ENCODE assay signal across 8 mouse cellular contexts in the genomic region with DNA sequence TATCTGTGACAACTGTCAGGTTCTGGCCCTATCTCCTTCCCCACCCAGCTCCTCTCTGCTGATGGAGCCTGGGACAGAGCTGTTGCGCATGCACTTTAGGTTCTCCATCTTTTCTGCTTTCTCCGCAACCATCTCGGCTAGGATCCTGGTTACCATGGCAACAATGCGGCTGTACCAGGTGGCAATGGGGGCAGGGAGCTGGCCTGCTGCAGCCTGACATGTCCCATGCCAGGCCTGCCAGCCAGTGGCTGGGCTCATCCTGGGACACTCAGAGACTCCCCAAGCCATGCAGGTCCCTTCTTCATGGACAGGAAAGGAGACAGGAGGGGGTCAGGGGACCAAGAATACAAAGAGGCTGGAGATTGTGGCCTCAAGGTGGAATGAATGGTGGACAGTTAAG. TPM values are rescaled to one million over a fixed set of nuclear protein-coding genes. Genes with fewer than 3 reads are reported as not detected.
DNase-seq lines count a peak whose midpoint lies in the region; ATAC-seq and TF ChIP-seq lines count a peak whose summit lies in the region.

No protein-coding gene starts in this region.

- no peak overlapping the region for H3K4me3 ChIP-seq in midbrain, embryonic 13.5 days (replicated peaks)
- H3K4me3 ChIP-seq in heart, adult 2 months: no peak overlapping the region

- TF ChIP-seq CTCF in brain, embryonic 14.5 days (IDR thresholded peaks at IDR 0.05; ENCODE audit: borderline replicate concordance, extremely low read depth, insufficient read depth, insufficient read length): no peak
- TF ChIP-seq CTCF in heart, adult 2 months (IDR thresholded peaks at IDR 0.05): no peak

- no peak for TF ChIP-seq EP300 in heart, adult 2 months (IDR thresholded peaks at IDR 0.05; ENCODE audit: insufficient read depth, low read depth, low read length)

- intact Hi-C loops in heart, adult 2 months (cut with DNase I): no loop called here

- no peaks in the 10 kb centered on the region for H3K79me2 ChIP-seq in heart, adult 2 months (replicated peaks; ENCODE audit: control insufficient read depth, insufficient read depth, low read length)

- peak overlapping the region; percentile 47 for H3K9ac ChIP-seq in midbrain, embryonic 13.5 days (replicated peaks)
- no peak overlapping the region for H3K9ac ChIP-seq in heart, adult 2 months (ENCODE audit: low read depth, low read length)

- H3K27ac ChIP-seq in midbrain, embryonic 13.5 days: peak overlapping the region; percentile 92
- no peak overlapping the region for H3K27ac ChIP-seq in heart, adult 2 months

- WGBS in midbrain, embryonic 13.5 days: 5% methylated on average over 4 of the region's 4 CpGs
- 46% methylated on average over 4 of the region's 4 CpGs for WGBS in heart, adult 2 months

- peaks cover 10% of the 10 kb centered on the region; the same call in 1 of the 2 replicates for H3K27me3 ChIP-seq in midbrain, embryonic 13.5 days
- H3K27me3 ChIP-seq in heart, adult 2 months (ENCODE audit: control insufficient read depth, insufficient read depth, low read length): peaks cover 3% of the 10 kb centered on the region; the same call in 1 of the 2 replicates

- DNase-seq in brain, embryonic 14.5 days (ENCODE audit: low read depth): peak; percentile 92
- DNase-seq in cerebellum, postnatal 36 days: peak; percentile 96
- peak; percentile 88 to 89 for DNase-seq in layer of hippocampus, adult 8-10 months (ENCODE audit: low spot score in 2 of 2)
- no peak for DNase-seq in thymus, postnatal 10 days (ENCODE audit: low spot score in 2 of 2)
- DNase-seq in kidney, adult 11 months: no peak
- no peak for DNase-seq in heart, adult 2 months

- ATAC-seq in midbrain, embryonic 13.5 days: no peak
- ATAC-seq in monocyte, adult 5-6 weeks (replicated peaks; ENCODE audit: insufficient number of reproducible peaks, low FRiP score, low TSS enrichment, poor library complexity, severe bottlenecking): no peak

- H3K4me1 ChIP-seq in midbrain, embryonic 13.5 days (replicated peaks): peaks cover 68% of the 10 kb centered on the region
- peaks cover 5% of the 10 kb centered on the region for H3K4me1 ChIP-seq in heart, adult 2 months (ENCODE audit: control insufficient read depth, insufficient read depth, low read length)

- no peak for TF ChIP-seq POLR2A in brain, embryonic 14.5 days (IDR thresholded peaks at IDR 0.05; ENCODE audit: borderline replicate concordance, extremely low read depth, insufficient read depth, insufficient read length, poor library complexity, severe bottlenecking)
- TF ChIP-seq POLR2A in heart, adult 2 months (IDR thresholded peaks at IDR 0.05; ENCODE audit: insufficient read depth, low read depth, low read length): no peak

- H3K4me2 ChIP-seq in midbrain, embryonic 13.5 days (replicated peaks): peak overlapping the region; percentile 27

- H3K36me3 ChIP-seq in midbrain, embryonic 13.5 days: peaks cover 48% of the 10 kb centered on the region
- no peaks in the 10 kb centered on the region for H3K36me3 ChIP-seq in heart, adult 2 months (ENCODE audit: control insufficient read depth, insufficient read depth, low read length)

- H3K9me3 ChIP-seq in midbrain, embryonic 13.5 days: no peaks in the 10 kb centered on the region

RNA-seq across cellular contexts. Expression of a gene that starts 0.7 kb away (rescaled TPM):
- polyA plus RNA-seq in brain, embryonic 14.5 days (2012; rRNA removed): 29.8 and 30.6 TPM in 2 replicates
- 10 to 100 TPM; 11.1 to 13.6 (median 12.4) TPM for total RNA-seq in layer of hippocampus, adult 8-10 months (2022)
- polyA plus RNA-seq in midbrain, embryonic 13.5 days (2015; fragmentation: Nextera tagmentation; extraction: Ambion mirVana): 8.6 and 10.8 TPM in 2 replicates
- total RNA-seq in heart, adult 2 months (2021): 1 to 10 TPM; 1.3 to 1.5 TPM
- polyA plus RNA-seq in heart, adult 2 months (2012; rRNA removed): 2.4 and 2.6 TPM in 2 replicates
- not detected in 3 replicates for total RNA-seq in monocyte, adult 5-6 weeks (2017)

RNA-seq across cellular contexts. Expression of a gene that starts 3.3 kb away (rescaled TPM):
- polyA plus RNA-seq in brain, embryonic 14.5 days (2012; rRNA removed): 70.6 and 118 TPM in 2 replicates
- total RNA-seq in layer of hippocampus, adult 8-10 months (2022): 100 to 1,000 TPM in 2 of 4 experiments, 10 to 100 TPM in 2; 97.1 to 114 (median 103) TPM
- 41.6 and 44.8 TPM in 2 replicates for polyA plus RNA-seq in midbrain, embryonic 13.5 days (2015; fragmentation: Nextera tagmentation; extraction: Ambion mirVana)
- 100 to 1,000 TPM; 139 to 147 TPM for total RNA-seq in heart, adult 2 months (2021)
- polyA plus RNA-seq in heart, adult 2 months (2012; rRNA removed): 211 and 242 TPM in 2 replicates
- 12.9 to 40.9 TPM (median 17.1 TPM) in 3 replicates for total RNA-seq in monocyte, adult 5-6 weeks (2017)

RNA-seq across cellular contexts. Expression of a gene that starts 31.8 kb away (rescaled TPM):
- polyA plus RNA-seq in brain, embryonic 14.5 days (2012; rRNA removed): 218 and 287 TPM in 2 replicates
- total RNA-seq in layer of hippocampus, adult 8-10 months (2022): 100 to 1,000 TPM; 201 to 225 (median 215) TPM
- polyA plus RNA-seq in midbrain, embryonic 13.5 days (2015; fragmentation: Nextera tagmentation; extraction: Ambion mirVana): 118 and 129 TPM in 2 replicates
- 10 to 100 TPM; 86.1 to 87.6 TPM for total RNA-seq in heart, adult 2 months (2021)
- 152 and 180 TPM in 2 replicates for polyA plus RNA-seq in heart, adult 2 months (2012; rRNA removed)
- 21.7 to 29.0 TPM (median 23.3 TPM) in 3 replicates for total RNA-seq in monocyte, adult 5-6 weeks (2017)

RNA-seq across cellular contexts. Expression of a gene that starts 31.9 kb away (rescaled TPM):
- 31.7 and 47.3 TPM in 2 replicates for polyA plus RNA-seq in brain, embryonic 14.5 days (2012; rRNA removed)
- 10 to 100 TPM; 15.5 to 21.6 (median 19.0) TPM for total RNA-seq in layer of hippocampus, adult 8-10 months (2022)
- polyA plus RNA-seq in midbrain, embryonic 13.5 days (2015; fragmentation: Nextera tagmentation; extraction: Ambion mirVana): 43.0 and 46.1 TPM in 2 replicates
- total RNA-seq in heart, adult 2 months (2021): 1 to 10 TPM; 2.6 to 3.3 TPM
- 4.1 and 6.4 TPM in 2 replicates for polyA plus RNA-seq in heart, adult 2 months (2012; rRNA removed)
- 2.0 TPM in 1 of 3 replicates, not detected in the others for total RNA-seq in monocyte, adult 5-6 weeks (2017)

RNA-seq across cellular contexts. Expression of a gene that starts 35.7 kb away (rescaled TPM):
- 302 and 372 TPM in 2 replicates for polyA plus RNA-seq in brain, embryonic 14.5 days (2012; rRNA removed)
- 100 to 1,000 TPM; 278 to 302 (median 291) TPM for total RNA-seq in layer of hippocampus, adult 8-10 months (2022)
- polyA plus RNA-seq in midbrain, embryonic 13.5 days (2015; fragmentation: Nextera tagmentation; extraction: Ambion mirVana): 15.7 and 16.4 TPM in 2 replicates
- total RNA-seq in heart, adult 2 months (2021): 10 to 100 TPM; 30.1 to 34.1 TPM
- 33.2 and 36.2 TPM in 2 replicates for polyA plus RNA-seq in heart, adult 2 months (2012; rRNA removed)
- total RNA-seq in monocyte, adult 5-6 weeks (2017): not detected in 3 replicates

Comparison
In these comparisons a context has a peak if more than half of its experiments do, and no peak if none do; other contexts are left out.
1. DNase-seq: peak in brain, embryonic 14.5 days (single experiment), cerebellum, postnatal 36 days (2 of 2) and layer of hippocampus, adult 8-10 months (2 of 2); none in thymus, postnatal 10 days (0 of 2), kidney, adult 11 months (single experiment) and heart, adult 2 months (0 of 2).
2. RNA of a gene that starts 0.7 kb away (total RNA-seq): 11.1 to 13.6 TPM in layer of hippocampus, adult 8-10 months; 1.3 to 1.5 TPM in heart, adult 2 months and not detected in monocyte, adult 5-6 weeks; every median in the first group is over 4 times any median in the second.